Mouse (Mus musculus): ENCODE measurements around the gene Hnf1a.

The Hnf1a gene

GRCm38 (mm10) chr5:114970824-114971227 lies at the start of gene Hnf1a:
Gene Hnf1a, minus strand, starts transcription at chr5:114971094.
- 90% methylated on average over 17 of the region's 17 CpGs for WGBS

GRCm38 (mm10) chr5:115018813-115019212 lies 47.9 kb upstream of the Hnf1a start:
- 47% methylated on average over 4 of the region's 4 CpGs for WGBS

- 46% methylated on average over 2 of the region's 2 CpGs for whole genome bisulfite sequencing
These were observed 47.4 kb upstream of the Hnf1a start for GRCm38 (mm10) chr5:115018270-115018669.

DNA sequence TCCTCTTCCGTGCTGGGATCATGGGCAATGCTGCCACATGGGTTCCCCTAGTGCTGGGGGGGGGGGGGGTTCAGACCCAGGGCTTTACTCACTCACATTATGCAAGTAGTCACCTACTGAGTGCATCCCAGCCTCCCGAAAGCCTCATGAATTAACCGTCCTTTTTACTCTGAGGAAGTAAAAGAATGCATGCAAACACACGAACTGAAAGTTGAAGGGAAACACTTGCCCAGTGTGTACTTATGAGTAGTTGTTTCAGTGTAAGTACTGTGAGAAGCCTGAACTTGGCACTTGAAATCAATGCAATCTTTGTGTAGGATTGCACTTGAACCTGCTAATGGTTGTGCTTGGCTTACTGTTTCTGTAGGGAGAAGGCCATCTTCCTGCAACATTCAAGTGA lies 44.2 kb upstream of the Hnf1a start:
- 33% methylated on average over 4 of the region's 4 CpGs for WGBS

- 43% methylated on average over 1 of the region's 1 CpGs for WGBS
These were observed 43.7 kb upstream of the Hnf1a start for GRCm38 (mm10) chr5:115014570-115014969.

DNA sequence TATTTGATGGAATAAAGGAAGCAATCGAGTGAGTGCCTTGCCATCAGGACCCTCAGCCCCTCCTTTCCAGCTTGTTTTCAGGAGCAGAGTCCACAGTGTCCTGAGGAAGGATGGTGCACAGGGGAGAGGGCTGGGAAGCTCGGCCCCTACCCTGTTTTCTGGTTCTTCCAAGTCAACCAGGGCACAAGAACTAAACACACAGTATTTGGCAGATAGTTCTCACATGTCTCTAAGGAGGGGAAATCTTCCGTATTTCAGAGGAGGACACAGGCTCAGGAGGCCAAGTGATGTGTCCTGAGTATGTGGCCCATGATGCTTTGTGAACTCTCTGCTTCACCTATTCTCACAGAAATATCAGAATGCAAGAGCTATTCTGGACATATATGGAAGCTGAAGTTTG lies 42.5 kb upstream of the Hnf1a start:
- WGBS, result 59% methylated on average over 3 of the region's 3 CpGs

- under 1% methylated on average over 63 of the region's 63 CpGs for WGBS
These were observed 40.8 kb upstream of the Hnf1a start for GRCm38 (mm10) chr5:115011519-115012261.

GRCm38 (mm10) chr5:115011217-115011518 lies 40.3 kb upstream of the Hnf1a start:
- 1% methylated on average over 52 of the region's 57 CpGs for whole genome bisulfite sequencing

GRCm38 (mm10) chr5:115010577-115011216 lies 39.8 kb upstream of the Hnf1a start, which contains the start of gene Sppl3:
Gene Sppl3, plus strand, starts transcription at chr5:115011137.
- under 1% methylated on average over 57 of the region's 65 CpGs for WGBS

DNA sequence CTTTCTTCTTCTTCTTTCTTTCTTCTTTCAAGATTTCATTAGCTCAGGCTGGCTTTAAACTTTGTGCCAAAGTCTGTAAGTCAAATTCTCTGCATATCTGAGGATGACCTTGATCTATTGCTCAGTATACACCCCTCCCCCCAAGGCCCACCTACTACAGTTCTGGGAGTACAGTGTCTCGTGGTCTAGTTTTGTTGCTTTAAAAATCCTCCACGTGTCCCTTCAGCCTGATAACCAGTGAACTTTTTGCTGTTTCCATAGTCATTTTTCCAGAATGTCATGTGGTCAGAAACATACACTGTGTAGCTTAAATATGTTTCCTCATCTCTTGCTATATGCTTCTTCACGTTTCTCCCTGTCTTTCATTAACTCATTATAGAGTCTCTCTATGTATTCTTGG lies 39.1 kb upstream of the Hnf1a start:
- WGBS, result 59% methylated on average over 3 of the region's 3 CpGs

DNA sequence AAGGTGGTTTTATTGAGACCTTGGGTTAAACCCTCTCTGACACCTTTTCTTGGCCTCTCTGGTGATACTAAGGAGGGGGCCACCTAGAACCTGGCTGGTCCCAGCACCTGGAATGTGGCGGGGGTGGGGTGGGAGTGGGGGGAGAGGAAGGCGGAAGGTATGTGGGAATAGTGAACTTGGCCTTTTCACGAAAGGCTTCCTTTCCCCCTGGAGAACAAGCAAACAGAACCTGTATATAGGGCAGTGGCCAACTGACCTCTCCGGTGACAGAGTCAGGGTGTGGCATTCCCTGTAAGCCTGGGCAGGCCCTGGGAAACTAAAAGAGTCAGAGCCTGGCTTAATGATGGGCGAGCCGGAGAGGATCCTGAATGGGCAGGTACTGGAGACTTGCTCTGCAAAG lies 38.2 kb upstream of the Hnf1a start:
- 97% methylated on average over 6 of the region's 6 CpGs for WGBS

DNA sequence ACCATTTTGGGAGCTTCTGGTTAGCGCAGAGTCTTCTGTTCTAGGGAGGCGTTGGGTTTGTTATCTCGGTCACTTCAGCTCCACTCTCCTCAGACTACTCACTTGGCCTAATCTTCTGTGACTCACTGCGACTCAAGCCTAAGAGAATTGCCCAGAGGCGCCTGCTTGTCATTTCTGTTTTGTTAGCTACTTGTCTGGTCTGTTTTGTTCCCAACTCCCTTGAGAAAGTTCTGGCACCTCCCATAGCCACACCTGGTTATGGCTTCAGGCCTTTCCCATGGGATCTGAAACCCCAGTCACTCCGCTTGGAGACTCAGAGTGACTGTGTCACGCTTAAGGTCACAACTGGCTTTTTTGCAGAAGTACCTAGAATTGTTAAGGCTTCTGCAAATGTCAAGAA lies 37.4 kb upstream of the Hnf1a start:
- WGBS, result 95% methylated on average over 7 of the region's 7 CpGs

DNA sequence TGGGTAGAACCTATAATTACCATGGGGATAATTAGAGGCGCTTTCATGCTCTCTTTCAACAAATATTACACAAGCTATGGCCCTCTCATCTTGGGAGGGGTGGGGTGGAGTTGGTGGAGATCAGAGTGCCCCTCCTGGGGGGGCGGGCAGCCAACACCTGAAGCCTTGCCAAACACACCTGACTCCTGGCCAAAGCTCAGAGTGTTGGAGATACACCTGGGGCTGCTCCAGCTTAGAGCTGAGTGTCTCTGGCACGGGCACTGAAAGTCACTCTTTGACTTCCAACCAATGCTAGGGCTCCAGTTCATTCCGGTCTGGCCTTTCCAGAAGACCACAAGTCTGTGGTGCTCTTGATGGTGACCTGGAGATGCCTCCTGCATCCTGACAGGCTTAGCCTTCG lies 36.9 kb upstream of the Hnf1a start:
- 84% methylated on average over 5 of the region's 5 CpGs for WGBS

- WGBS, result 82% methylated on average over 13 of the region's 13 CpGs
These were observed 32.5 kb upstream of the Hnf1a start for GRCm38 (mm10) chr5:115003224-115003873.

- 78% methylated on average over 6 of the region's 6 CpGs for WGBS
These were observed 31.9 kb upstream of the Hnf1a start for GRCm38 (mm10) chr5:115002781-115003180.

DNA sequence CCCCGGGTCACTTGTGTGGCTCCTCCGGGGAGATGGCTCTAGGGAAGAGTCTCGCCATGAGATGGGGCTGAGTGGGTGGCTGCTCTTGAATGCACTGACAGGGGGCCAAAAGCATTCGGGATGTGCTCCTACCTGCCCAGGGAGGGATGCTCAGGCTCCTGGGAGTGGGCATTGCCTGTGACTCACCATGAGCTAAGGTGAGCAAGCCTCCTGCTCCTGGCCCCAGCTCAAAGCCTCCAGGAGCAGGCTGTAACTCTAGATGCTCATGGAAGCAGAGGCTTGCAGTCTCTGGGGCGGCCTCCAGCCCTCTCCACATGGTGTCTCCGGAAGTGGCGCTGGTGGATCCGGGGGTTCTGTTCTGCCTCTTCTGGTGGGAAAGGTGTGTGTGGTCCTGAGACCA lies 30.6 kb upstream of the Hnf1a start:
- WGBS, result 80% methylated on average over 8 of the region's 8 CpGs

DNA sequence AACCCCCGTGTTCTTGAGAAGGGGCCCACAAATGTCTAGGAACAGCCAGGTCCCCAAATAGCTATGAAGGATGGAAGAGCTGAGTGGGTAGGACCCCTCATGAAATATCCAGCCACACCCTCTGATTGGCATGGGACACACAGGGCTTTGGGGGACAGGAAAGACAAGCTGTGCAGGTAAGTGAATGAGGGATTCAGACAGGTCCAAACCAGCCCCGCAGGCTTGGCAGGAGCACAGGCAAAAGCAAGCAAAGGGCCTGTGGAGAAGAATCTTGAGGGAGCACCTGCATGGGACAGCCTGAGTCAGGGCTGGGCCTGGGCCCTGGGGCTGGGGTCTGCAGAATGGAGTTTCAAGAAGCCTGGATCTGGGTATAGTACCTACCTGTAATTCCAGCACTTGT lies 29.6 kb upstream of the Hnf1a start:
- WGBS, result 88% methylated on average over 2 of the region's 2 CpGs

DNA sequence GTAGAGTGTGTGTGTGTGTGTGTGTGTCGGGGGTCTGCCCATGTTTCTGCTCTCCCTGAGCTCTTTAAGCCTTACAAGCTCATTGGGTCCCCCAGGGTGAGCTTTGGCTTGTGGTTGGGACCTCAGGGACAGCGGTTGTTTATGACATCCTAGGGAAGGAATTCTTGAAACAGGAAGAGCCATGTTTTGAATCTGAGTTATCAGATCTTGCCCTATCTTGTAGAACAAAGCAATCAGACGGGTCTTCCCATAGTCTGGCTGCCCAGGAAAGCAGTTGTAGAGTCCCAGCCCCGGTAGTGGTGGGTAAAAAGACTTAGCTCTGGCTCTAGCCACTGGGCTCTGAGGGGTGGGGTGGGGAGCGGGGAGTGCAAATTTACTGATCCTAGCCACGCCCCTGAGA lies 26.4 kb upstream of the Hnf1a start:
- 81% methylated on average over 6 of the region's 6 CpGs for WGBS

- WGBS, result 80% methylated on average over 16 of the region's 16 CpGs
These were observed 25.6 kb upstream of the Hnf1a start for GRCm38 (mm10) chr5:114996447-114996846.

GRCm38 (mm10) chr5:114982001-114982400 lies 11.1 kb upstream of the Hnf1a start:
- WGBS, result 66% methylated on average over 15 of the region's 15 CpGs

- WGBS, result 29% methylated on average over 16 of the region's 16 CpGs
These were observed 9.3 kb upstream of the Hnf1a start for GRCm38 (mm10) chr5:114980122-114980748.

DNA sequence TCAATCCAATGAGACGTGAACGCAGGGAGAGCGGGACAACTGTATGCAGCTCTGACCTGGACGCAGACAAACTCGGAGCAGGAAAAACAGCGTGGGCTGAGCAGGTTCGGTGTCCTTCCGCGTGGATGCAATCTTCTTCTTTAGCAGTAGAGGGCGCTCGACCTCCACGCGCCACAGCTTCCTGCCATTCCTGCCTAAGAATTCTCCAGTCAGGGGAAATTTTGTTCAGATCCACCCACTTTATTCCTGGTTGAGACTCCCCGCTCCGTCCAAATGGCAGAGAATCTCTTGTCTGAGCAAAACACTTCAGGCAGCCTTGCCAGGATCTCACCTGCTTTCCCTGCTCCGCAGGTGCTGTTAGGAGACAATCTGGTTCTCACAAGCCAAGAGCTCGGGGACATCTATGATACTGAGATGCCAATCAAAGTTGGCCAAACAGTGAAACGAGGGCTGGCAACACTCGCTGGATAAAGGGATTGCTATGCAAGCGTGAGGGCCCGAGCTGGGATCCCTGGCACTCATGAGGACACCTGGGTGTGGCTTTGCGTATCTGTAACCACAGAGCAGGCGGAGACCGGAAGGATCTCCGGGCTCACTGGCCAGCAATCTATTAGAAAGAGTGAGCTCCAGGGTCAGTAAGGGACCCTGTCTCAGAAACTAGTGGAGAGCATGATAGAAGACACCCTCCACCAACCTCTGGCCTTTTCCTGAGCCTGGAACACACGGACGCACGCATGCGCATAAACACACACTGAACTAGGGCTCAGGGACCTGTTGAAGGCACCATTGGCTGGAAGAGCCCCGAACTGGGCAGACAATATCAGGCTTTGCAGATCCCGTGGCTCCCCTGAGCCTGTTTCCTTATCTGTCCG lies 8.6 kb upstream of the Hnf1a start:
- 3% methylated on average over 32 of the region's 32 CpGs for WGBS
